Mouse (Mus musculus): ENCODE measurements around the gene Sfrp5. TPM values are rescaled to one million over a fixed set of nuclear protein-coding genes. Genes with fewer than 3 reads are reported as not detected.

Gene Sfrp5
- not detected for polyA plus RNA-seq (2017; shearing (Covaris generic))

DNA sequence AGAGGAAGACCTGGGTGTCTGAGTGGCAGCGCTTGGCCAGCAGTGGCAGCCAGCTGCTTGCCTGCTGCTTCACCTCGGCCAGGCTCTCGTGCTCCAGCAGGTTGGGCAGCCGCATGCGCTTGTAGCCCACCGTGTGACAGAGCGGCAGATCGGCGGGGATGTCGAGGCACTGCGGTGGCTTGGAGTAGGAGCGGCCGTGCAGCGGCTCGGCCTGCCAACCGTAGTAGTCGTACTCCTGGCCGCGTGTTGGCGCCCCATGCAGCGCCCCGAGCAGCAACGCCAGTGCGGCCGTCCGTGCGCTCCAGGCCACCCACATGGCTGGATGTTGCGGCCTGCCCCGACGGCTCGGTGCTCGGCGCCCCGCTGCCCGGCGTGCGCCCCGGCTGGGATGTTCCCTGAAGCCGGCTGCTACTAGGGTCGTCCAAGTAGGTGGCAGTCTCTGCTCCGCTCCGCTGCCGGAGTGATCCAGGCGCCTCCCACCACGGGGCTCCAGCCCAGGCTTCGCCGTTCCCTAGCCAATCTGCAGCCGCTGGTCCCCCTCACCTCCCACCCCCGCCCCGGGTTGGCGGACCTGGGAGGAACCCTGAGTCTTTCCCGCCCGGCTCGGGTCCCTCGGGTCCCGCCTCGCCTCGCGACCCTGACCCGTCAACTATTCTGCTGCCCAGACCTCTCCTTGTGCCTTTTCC lies at the start of gene Sfrp5:
Gene Sfrp5 (minus strand): TSS at position 557 of the 686 bp plus-strand sequence.

DNA sequence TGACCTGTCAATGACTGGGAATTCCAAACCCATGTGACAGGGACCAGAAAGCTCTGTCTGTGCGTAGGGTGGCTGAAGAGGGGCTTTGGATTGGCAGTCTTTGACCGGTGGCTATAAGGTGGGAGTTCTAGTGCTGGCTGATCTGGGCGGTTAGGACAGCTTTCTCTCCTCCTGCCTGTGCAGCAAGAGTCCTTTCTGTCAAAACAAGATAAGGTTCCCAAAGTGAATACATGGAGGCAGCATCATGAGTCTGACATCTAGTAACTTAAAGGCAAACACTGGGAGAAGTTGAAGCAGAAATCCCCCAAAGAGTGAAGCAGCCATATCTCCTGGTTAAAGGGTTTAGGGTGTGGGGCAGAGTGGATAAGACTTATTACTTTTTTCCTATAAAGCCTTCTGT lies 45.5 kb upstream of the Sfrp5 start, which contains the start of gene Golga7b:
Gene Golga7b (plus strand): TSS at position 56 of the 400 bp plus-strand sequence.

DNA sequence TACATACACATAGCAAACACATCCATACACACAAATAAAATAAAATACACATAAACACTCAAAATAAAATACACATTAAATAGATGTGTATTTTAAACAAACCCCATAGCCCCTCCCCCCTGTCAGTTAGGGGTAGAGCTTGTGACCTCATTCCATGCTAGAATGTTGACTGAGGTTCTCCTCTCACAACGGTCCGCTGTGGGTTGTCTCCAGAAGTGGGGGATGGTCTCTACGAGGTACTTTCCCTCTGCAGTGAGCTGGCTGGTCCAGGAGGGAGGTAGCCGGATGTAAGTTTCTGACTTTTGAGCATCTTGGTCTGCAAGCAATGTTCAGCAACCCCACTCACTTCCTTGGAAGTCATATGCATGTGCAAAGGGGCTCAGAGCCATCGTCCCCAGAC lies 38.3 kb downstream of the Sfrp5 start, which contains the start of gene Zfyve27:
Gene Zfyve27 (plus strand): TSS at position 188 of the 400 bp plus-strand sequence.

Other genes starting within 250 kb of the Sfrp5 start
- gene Mms19, start 221.1 kb downstream of the Sfrp5 start, polyA plus RNA-seq (2017; shearing (Covaris generic)): 72.7 TPM
- gene Ubtd1, start 220.5 kb downstream of the Sfrp5 start, polyA plus RNA-seq (2017; shearing (Covaris generic)): 7.1 TPM
- not detected for gene Ankrd2, start 166.3 kb downstream of the Sfrp5 start, polyA plus RNA-seq (2017; shearing (Covaris generic))
- gene Hoga1, start 156.6 kb downstream of the Sfrp5 start, polyA plus RNA-seq (2017; shearing (Covaris generic)): not detected
- gene 4933411K16Rik, start 150.0 kb downstream of the Sfrp5 start, polyA plus RNA-seq (2017; shearing (Covaris generic)): not detected
- not detected for gene Morn4, start 115.9 kb downstream of the Sfrp5 start, polyA plus RNA-seq (2017; shearing (Covaris generic))
- gene Pi4k2a, start 111.8 kb downstream of the Sfrp5 start, polyA plus RNA-seq (2017; shearing (Covaris generic)): 75.1 TPM
- 18.2 TPM for gene Avpi1, start 73.2 kb downstream of the Sfrp5 start, polyA plus RNA-seq (2017; shearing (Covaris generic))
- gene Marveld1, start 54.9 kb downstream of the Sfrp5 start, polyA plus RNA-seq (2017; shearing (Covaris generic)): 18.0 TPM
- 78.6 TPM for gene Zfyve27, start 38.3 kb downstream of the Sfrp5 start, polyA plus RNA-seq (2017; shearing (Covaris generic))
- not detected for gene Golga7b, start 45.3 kb upstream of the Sfrp5 start, polyA plus RNA-seq (2017; shearing (Covaris generic))
- not detected for gene Crtac1, start 229.5 kb upstream of the Sfrp5 start, polyA plus RNA-seq (2017; shearing (Covaris generic))